Mouse (Mus musculus) splenic B cell, adult 2 months (primary cell): ENCODE measurements around the gene Podxl2.

ENCODE experiments used
- DNase-seq: peaks from one replicate; pipeline ENCODE4 v3.0.0-alpha.2; 2011; ENCODE audit warnings: low read depth, low spot score
- H3K27me3 ChIP-seq: 2 replicates; pipeline ENCODE4 v1.6.1; 2012; ENCODE audit warnings: mild to moderate bottlenecking, low read length, moderate library complexity, mixed read lengths; ENCODE audit not compliant: control insufficient read depth, poor library complexity, insufficient read depth, severe bottlenecking
- H3K36me3 ChIP-seq: 2 replicates; pipeline ENCODE4 v1.6.1; 2012; ENCODE audit warnings: mild to moderate bottlenecking, low read length, moderate library complexity, mixed read lengths; ENCODE audit not compliant: control insufficient read depth, poor library complexity, insufficient read depth, severe bottlenecking

Podxl2 gene

GRCm38 (mm10) chr6:88816913-88817312, 57.9 kb downstream of the Podxl2 start:
- no peaks in the 10 kb centered on the region for H3K36me3 ChIP-seq
- DNase-seq: no peak
- no peaks in the 10 kb centered on the region for H3K27me3 ChIP-seq

DNA sequence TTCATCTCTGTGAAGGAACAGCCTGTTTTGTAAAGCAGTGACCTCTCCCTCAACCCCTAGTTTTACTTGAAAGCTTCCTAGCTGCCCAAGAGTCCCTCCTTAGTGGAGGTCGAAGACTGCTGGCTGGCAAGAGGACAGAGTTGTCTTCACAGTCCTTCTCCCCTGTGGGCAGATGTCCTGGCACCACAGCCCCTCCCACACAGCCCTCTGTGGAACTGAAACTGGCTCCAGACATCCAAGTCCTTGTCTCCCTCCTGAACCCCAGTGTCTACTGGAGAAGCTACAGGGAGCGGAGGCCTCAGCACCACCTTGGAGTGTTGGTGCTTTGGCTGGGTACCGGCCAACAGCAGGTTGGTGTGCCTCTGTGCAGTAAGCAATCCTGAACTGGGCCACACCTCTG, 59.4 kb downstream of the Podxl2 start:
- H3K27me3 ChIP-seq: no peaks in the 10 kb centered on the region
- DNase-seq: no peak
- H3K36me3 ChIP-seq: no peaks in the 10 kb centered on the region

DNA sequence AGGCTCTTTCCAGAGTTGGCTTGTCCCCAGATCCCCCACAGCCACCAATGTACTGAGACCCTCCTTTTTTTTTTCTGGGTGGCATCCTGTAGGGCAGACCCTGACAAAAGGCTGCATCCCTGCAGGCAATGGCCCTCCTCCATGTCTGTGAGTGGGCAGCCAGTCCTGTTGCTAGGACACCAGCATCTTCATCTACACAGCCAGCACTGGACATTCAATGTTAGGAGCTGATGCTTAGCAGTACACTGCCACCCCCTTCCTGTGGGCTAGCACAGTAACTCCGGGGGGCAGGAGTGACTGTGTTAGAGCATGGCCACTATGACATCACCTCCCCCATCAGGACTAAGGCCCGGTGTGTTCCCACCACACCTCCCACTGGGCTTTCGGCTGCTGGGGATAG, 59.8 kb downstream of the Podxl2 start:
- no peaks in the 10 kb centered on the region for H3K36me3 ChIP-seq
- no peaks in the 10 kb centered on the region for H3K27me3 ChIP-seq
- DNase-seq: no peak

GRCm38 (mm10) chr6:88813832-88814231, 61.0 kb downstream of the Podxl2 start:
- H3K36me3 ChIP-seq: no peaks in the 10 kb centered on the region
- no peaks in the 10 kb centered on the region for H3K27me3 ChIP-seq
- no peak for DNase-seq

DNA sequence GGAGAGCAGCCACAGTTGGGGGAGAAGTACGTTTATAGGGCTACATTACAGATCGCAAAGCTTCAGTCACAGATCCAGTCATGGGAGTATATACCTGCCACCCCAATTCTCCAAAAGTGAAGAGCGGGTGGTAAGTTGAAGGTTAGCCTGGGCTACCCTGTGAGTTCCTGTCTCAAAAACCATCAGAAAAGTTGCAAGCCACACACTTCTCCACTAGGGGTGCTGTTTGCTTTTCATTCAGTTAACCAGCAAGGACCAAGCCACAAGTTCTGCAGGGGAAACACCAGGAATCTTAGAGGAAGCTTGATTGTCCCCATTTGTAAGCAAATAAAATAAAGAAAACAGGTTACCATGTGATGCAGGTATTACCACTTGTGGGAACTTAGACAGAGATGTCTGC, 62.0 kb downstream of the Podxl2 start:
- peak; percentile 80 for DNase-seq
- no peaks in the 10 kb centered on the region for H3K27me3 ChIP-seq
- no peaks in the 10 kb centered on the region for H3K36me3 ChIP-seq

GRCm38 (mm10) chr6:88811880-88812400, 62.9 kb downstream of the Podxl2 start:
- no peaks in the 10 kb centered on the region for H3K27me3 ChIP-seq
- DNase-seq: no peak
- no peaks in the 10 kb centered on the region for H3K36me3 ChIP-seq

DNA sequence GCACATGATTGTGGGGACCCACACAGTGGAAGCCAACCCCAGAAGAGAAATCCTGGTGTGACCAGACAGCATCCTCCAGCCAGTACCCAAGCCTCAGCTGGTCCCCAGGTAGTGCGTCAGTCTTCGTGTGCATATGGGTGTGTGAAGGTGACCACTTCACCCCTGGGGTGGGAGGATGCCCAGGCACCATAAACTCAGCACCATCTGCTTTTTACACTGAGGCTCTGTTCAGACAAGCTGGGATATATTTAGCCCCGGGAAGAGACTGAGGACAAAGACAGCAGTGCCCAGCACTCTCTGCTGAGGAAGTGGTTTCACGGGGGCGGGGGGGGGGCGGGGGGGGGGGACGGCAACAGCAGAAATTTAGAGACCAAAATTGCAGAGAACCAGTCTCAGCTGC, 63.4 kb downstream of the Podxl2 start:
- peak; percentile 29 for DNase-seq
- Histone ChIP-seq H3K36me3 (no peaks in the 10 kb centered on the region), H3K27me3 (no peaks in the 10 kb centered on the region)

- DNase-seq: no peak
- no peaks in the 10 kb centered on the region for H3K36me3 ChIP-seq
- H3K27me3 ChIP-seq: no peaks in the 10 kb centered on the region
Measured at GRCm38 (mm10) chr6:88810291-88810690, 64.6 kb downstream of the Podxl2 start.

- H3K27me3 ChIP-seq: no peaks in the 10 kb centered on the region
- H3K36me3 ChIP-seq: no peaks in the 10 kb centered on the region
- no peak for DNase-seq
Measured at GRCm38 (mm10) chr6:88809091-88810037, 65.5 kb downstream of the Podxl2 start.

DNA sequence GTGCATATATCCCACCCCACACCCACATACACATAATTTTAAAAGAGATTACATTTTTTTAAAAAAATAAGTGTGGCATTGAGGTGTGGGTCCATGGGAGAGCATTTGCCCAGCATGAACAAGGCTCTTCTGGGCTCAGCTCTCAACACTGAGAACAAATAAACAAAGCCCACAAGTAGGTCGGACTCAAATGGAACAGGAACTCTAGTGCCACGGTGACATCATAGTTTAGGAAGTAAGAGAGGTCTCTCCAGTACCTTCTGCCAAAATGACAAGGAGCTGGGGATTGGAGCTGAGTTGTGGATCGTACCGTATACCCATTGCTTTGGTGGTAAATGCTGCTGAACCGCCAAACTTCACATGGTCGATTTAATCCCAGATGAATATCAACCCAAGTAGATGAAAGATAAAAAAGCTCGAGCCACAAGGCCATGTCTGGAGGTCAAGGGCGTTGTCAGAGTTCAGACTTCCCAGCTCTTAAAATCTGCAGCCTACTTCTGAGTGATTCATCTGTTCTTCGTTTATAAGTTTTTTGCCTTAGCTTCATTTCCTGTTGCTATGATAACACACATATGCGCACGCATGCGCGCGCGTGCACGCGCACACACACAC, 69.8 kb downstream of the Podxl2 start:
- DNase-seq: no peak
- Histone ChIP-seq H3K27me3 (no peaks in the 10 kb centered on the region), H3K36me3 (no peaks in the 10 kb centered on the region)

DNA sequence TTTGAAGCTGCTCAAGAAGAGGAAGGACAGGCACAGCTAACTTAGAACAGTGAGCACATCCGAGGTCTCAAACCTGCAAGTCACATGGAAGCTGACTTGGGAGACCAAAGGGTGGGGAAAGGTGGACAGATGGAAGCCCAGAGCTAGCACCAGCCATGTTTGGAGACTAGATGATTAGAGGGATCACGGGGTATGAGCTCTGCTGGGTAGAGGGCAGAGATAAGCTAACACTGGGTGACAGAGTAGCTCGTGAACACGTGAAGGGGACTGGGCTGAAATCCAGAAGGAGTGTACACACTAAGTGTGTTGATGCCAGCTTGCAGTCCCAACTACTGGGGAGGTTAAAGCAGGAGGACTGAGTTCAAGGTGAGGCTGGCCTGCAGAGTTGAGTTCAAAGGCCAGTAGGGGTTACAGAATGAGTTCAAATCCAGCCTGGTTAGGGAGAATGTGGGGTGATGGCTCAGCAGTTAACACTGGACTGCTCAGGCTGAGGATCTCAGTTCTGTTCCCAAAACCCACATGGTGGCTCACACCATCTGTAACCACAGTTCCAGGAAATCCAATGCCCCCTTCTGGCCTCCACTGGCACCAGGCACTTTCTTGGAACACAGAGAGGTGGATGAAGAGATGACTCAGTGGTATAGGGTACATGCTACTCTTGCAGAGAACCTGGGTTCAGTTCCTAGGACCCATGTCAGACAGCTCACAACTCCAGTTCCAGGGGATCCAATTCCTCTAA, 70.7 kb downstream of the Podxl2 start:
- Histone ChIP-seq H3K27me3 (no peaks in the 10 kb centered on the region), H3K36me3 (no peaks in the 10 kb centered on the region)
- DNase-seq: no peak

DNA sequence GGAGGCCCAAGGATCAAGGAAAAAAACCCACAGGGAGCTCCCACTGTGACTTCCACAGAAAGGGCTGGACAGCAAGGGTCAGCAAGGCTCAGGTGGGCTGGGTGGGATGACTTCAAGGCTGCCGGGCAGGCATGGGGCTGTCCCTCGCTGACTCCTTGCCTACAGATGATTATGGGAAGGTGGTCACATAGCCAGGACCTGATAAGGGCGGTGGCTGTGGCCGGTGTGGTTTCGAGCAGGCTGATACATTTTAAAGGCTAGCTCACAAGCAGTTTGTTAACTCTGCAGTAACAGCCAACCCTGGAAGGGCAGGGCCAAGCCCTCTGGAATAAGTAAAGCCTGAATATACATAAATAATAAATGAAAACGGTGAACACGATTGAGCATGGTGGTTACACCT, 71.8 kb downstream of the Podxl2 start:
- no peak for DNase-seq
- no peaks in the 10 kb centered on the region for H3K27me3 ChIP-seq
- no peaks in the 10 kb centered on the region for H3K36me3 ChIP-seq

- Histone ChIP-seq H3K27me3 (no peaks in the 10 kb centered on the region), H3K36me3 (no peaks in the 10 kb centered on the region)
- DNase-seq: no peak
Measured at GRCm38 (mm10) chr6:88800735-88801134, 74.1 kb downstream of the Podxl2 start.

DNA sequence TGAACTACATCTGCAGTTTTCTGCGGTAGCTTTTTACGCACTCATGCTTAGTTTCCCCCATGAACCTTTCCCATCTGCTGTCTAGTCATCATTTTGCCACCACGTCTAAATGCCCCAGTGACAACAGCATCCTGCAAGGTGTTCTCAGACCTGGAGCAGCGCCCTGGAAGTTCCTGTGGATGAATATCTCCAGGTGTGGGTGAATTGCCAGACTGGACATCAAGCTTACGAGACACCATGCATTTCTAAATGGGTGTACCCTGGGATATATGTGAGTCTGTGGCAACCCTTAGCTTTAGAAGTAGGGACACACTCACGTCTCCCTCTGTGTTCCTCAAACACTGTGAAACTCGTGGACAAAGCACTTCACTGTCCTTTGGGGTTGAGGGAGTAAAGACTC, 74.7 kb downstream of the Podxl2 start:
- Histone ChIP-seq H3K36me3 (no peaks in the 10 kb centered on the region), H3K27me3 (no peaks in the 10 kb centered on the region)
- no peak for DNase-seq

DNA sequence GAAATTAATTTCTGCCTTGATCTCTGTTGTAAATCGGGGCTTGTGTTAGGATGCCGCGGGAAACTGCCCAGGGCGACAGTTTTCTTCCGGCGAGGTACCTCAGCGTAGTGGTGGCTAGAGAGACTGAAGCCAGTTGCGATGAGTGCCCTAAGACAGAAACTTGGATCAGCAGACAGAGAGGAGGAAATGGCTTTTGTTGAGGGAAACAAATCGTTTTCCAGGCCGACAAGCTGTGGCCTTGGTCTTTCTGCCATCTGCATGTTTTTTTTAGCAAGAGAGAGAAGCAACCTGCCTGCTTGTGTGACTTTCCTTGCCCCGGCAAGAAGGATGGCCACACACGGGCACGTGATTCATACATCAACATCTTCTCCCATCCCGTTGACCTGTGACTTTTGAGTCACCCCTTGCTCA, 80.3 kb downstream of the Podxl2 start:
- H3K36me3 ChIP-seq: no peaks in the 10 kb centered on the region
- no peaks in the 10 kb centered on the region for H3K27me3 ChIP-seq
- DNase-seq: no peak
